Mouse (Mus musculus) 3134 (cell line): Measurements from ENCODE around the gene Gpr146.
"Not testable (repeated sequence)": the region's sequence is repeated elsewhere in the genome, so short reads cannot be mapped to it uniquely, and the experiment has no call there.

Experiments used
- DNase-seq: peaks from one replicate; pipeline ENCODE4 v3.0.0-alpha.2; 2011; ENCODE audit warnings: low spot score; ENCODE audit not compliant: insufficient read length; ENCODE audit errors: extremely low read depth

Gpr146 gene

GRCm38 (mm10) chr5:139377468-139378270 is at the start of gene Gpr146:
Gene Gpr146, plus strand, starts transcription at chr5:139377697.
- DNase-seq: peak; percentile 73

GRCm38 (mm10) chr5:139330766-139331165 is 46.7 kb upstream of the Gpr146 start:
- no peak for DNase-seq

- no peak for DNase-seq
These were observed 45.8 kb upstream of the Gpr146 start for GRCm38 (mm10) chr5:139331742-139332141.

- no peak for DNase-seq
These were observed 44.8 kb upstream of the Gpr146 start for GRCm38 (mm10) chr5:139332590-139333272.

- no peak for DNase-seq
These were observed 44.0 kb upstream of the Gpr146 start for GRCm38 (mm10) chr5:139333301-139334013.

- not testable (repeated sequence) for DNase-seq
These were observed 43.1 kb upstream of the Gpr146 start for GRCm38 (mm10) chr5:139334394-139334793.

- no peak for DNase-seq
These were observed 41.9 kb upstream of the Gpr146 start for GRCm38 (mm10) chr5:139335634-139336033.

- no peak for DNase-seq
These were observed 39.6 kb upstream of the Gpr146 start for GRCm38 (mm10) chr5:139337826-139338370.

GRCm38 (mm10) chr5:139338403-139338802 is 39.1 kb upstream of the Gpr146 start:
- no peak for DNase-seq

- no peak for DNase-seq
These were observed 38.6 kb upstream of the Gpr146 start for GRCm38 (mm10) chr5:139338891-139339290.

- DNase-seq: peak; percentile 81
These were observed 33.3 kb upstream of the Gpr146 start for GRCm38 (mm10) chr5:139344021-139344686.

- peak; percentile 97 for DNase-seq
These were observed 32.7 kb upstream of the Gpr146 start for GRCm38 (mm10) chr5:139344687-139345363.

GRCm38 (mm10) chr5:139345364-139345714 is 32.2 kb upstream of the Gpr146 start:
- DNase-seq: no peak

GRCm38 (mm10) chr5:139347225-139347624 is 30.3 kb upstream of the Gpr146 start:
- no peak for DNase-seq

GRCm38 (mm10) chr5:139349713-139350112 is 27.8 kb upstream of the Gpr146 start:
- no peak for DNase-seq

- DNase-seq: no peak
These were observed 26.4 kb upstream of the Gpr146 start, which contains the start of gene Cox19 for GRCm38 (mm10) chr5:139351134-139351533. Gene Cox19, minus strand, starts transcription at chr5:139351418.

GRCm38 (mm10) chr5:139351628-139352027 is 25.9 kb upstream of the Gpr146 start:
- DNase-seq: no peak

GRCm38 (mm10) chr5:139352317-139352716 is 25.2 kb upstream of the Gpr146 start, which contains the start of gene Cyp2w1:
Gene Cyp2w1, plus strand, starts transcription at chr5:139352617.
- no peak for DNase-seq

- no peak for DNase-seq
These were observed 24.0 kb upstream of the Gpr146 start for GRCm38 (mm10) chr5:139353496-139353895.

GRCm38 (mm10) chr5:139353946-139354345 is 23.6 kb upstream of the Gpr146 start:
- no peak for DNase-seq
